Mouse (Mus musculus) heart, adult 9 months (tissue): ENCODE results near the gene Gsdmc3.
"Not testable (repeated sequence)": the region's sequence is repeated elsewhere in the genome, so short reads cannot be mapped to it uniquely, and the experiment has no call there.

Experiments
- DNase-seq, 2 experiments: peaks; one replicate each; pipeline ENCODE4 v3.0.0; 2022; ENCODE audit warnings: low spot score in 2 of 2

The Gsdmc3 gene

GRCm38 (mm10) chr15:63878458-63878857 lies at the start of gene Gsdmc3:
Gene Gsdmc3, minus strand, starts transcription at chr15:63878558.
- DNase-seq: not testable (repeated sequence)

GRCm38 (mm10) chr15:63926201-63926600 lies 47.8 kb upstream of the Gsdmc3 start:
- DNase-seq: no peak

GRCm38 (mm10) chr15:63924484-63924883 lies 46.1 kb upstream of the Gsdmc3 start:
- DNase-seq: no peak

GRCm38 (mm10) chr15:63921618-63922017 lies 43.3 kb upstream of the Gsdmc3 start:
- not testable (repeated sequence) for DNase-seq

- DNase-seq: not testable (repeated sequence)
Measured at GRCm38 (mm10) chr15:63919728-63920127, 41.4 kb upstream of the Gsdmc3 start.

- not testable (repeated sequence) for DNase-seq
Measured at GRCm38 (mm10) chr15:63916584-63916983, 38.2 kb upstream of the Gsdmc3 start.

- DNase-seq: not testable (repeated sequence)
Measured at GRCm38 (mm10) chr15:63912197-63912596, 33.8 kb upstream of the Gsdmc3 start, which contains the start of gene Gsdmc4. Gene Gsdmc4, minus strand, starts transcription at chr15:63912297.

GRCm38 (mm10) chr15:63909896-63910295 lies 31.5 kb upstream of the Gsdmc3 start:
- DNase-seq: not testable (repeated sequence)

GRCm38 (mm10) chr15:63895560-63896353 lies 17.4 kb upstream of the Gsdmc3 start:
- DNase-seq: peak in 1 of 2 experiments; percentile 2

GRCm38 (mm10) chr15:63888440-63888839 lies 10.1 kb upstream of the Gsdmc3 start:
- DNase-seq: not testable (repeated sequence)

- DNase-seq: not testable (repeated sequence)
Measured at GRCm38 (mm10) chr15:63887949-63888348, 9.6 kb upstream of the Gsdmc3 start.

GRCm38 (mm10) chr15:63876160-63876559 lies 2.2 kb downstream of the Gsdmc3 start:
- not testable (repeated sequence) for DNase-seq

GRCm38 (mm10) chr15:63861965-63862364 lies 16.4 kb downstream of the Gsdmc3 start:
- not testable (repeated sequence) for DNase-seq
